Mouse (Mus musculus) adrenal gland, postnatal 4 days (tissue): ENCODE data around the gene Ehmt2. TPM values are rescaled to one million over a fixed set of nuclear protein-coding genes. Genes with fewer than 3 reads are reported as not detected.
"Not testable (repeated sequence)": the region's sequence is repeated elsewhere in the genome, so short reads cannot be mapped to it uniquely, and the experiment has no call there.

Source experiments
- DNase-seq, 2 experiments: peaks; one replicate each; pipeline ENCODE4 v3.0.0; 2021 to 2022; ENCODE audit warnings: low spot score in 2 of 2, mixed read lengths in 2 of 2
- total RNA-seq, 2 experiments: library from RNA; stranded (reverse); gene quantifications; 2 replicates each; pipeline ENCODE4 v1.2.3; 2021

The Ehmt2 gene
- total RNA-seq, 2 experiments from 2014 or later: 214 to 215 TPM

GRCm38 (mm10) chr17:34922939-34923338 lies 24.7 kb downstream of the Ehmt2 start:
- DNase-seq: no peak

- no peak for DNase-seq
Measured at GRCm38 (mm10) chr17:34924258-34924657, 26.0 kb downstream of the Ehmt2 start.

GRCm38 (mm10) chr17:34927306-34928019 lies 29.2 kb downstream of the Ehmt2 start:
- no peak for DNase-seq

GRCm38 (mm10) chr17:34928841-34929240 lies 30.6 kb downstream of the Ehmt2 start:
- no peak for DNase-seq

GRCm38 (mm10) chr17:34931061-34931734 lies 32.9 kb downstream of the Ehmt2 start, which contains the start of gene Neu1:
Gene Neu1, plus strand, starts transcription at chr17:34931253.
- peak; percentile 89 to 96 for DNase-seq

GRCm38 (mm10) chr17:34931735-34932098 lies 33.4 kb downstream of the Ehmt2 start:
- no peak for DNase-seq

GRCm38 (mm10) chr17:34932287-34932686 lies 34.0 kb downstream of the Ehmt2 start:
- no peak for DNase-seq

GRCm38 (mm10) chr17:34934031-34934430 lies 35.8 kb downstream of the Ehmt2 start:
- DNase-seq: no peak

GRCm38 (mm10) chr17:34934830-34935229 lies 36.6 kb downstream of the Ehmt2 start:
- DNase-seq: no peak

- no peak for DNase-seq
Measured at GRCm38 (mm10) chr17:34937960-34938505, 39.8 kb downstream of the Ehmt2 start.

GRCm38 (mm10) chr17:34941344-34942041 lies 43.2 kb downstream of the Ehmt2 start:
- DNase-seq: no peak

GRCm38 (mm10) chr17:34943128-34943815 lies 45.0 kb downstream of the Ehmt2 start:
- DNase-seq: no peak

- DNase-seq: no peak
Measured at GRCm38 (mm10) chr17:34944362-34944761, 46.1 kb downstream of the Ehmt2 start.

GRCm38 (mm10) chr17:34946486-34947140 lies 48.3 kb downstream of the Ehmt2 start:
- no peak for DNase-seq

GRCm38 (mm10) chr17:34947606-34948005 lies 49.3 kb downstream of the Ehmt2 start:
- no peak for DNase-seq

GRCm38 (mm10) chr17:34948721-34949552 lies 50.7 kb downstream of the Ehmt2 start:
- not testable (repeated sequence) for DNase-seq

GRCm38 (mm10) chr17:34949553-34949969 lies 51.3 kb downstream of the Ehmt2 start:
- DNase-seq: no peak

- no peak for DNase-seq
Measured at GRCm38 (mm10) chr17:34950514-34951455, 52.5 kb downstream of the Ehmt2 start.
